Mouse (Mus musculus) liver, embryonic 11.5 days (tissue): ENCODE measurements around the gene Eipr1. TPM values are rescaled to one million over a fixed set of nuclear protein-coding genes. Genes with fewer than 3 reads are reported as not detected.
"Not testable (repeated sequence)": the region's sequence is repeated elsewhere in the genome, so short reads cannot be mapped to it uniquely, and the experiment has no call there.

Experiments
- ATAC-seq: fragments of 200-750 bp; cut with Nextera tagmentation; replicated peaks from 2 replicates; pipeline ENCODE4 v1.8.0; 2017; ENCODE audit warnings: moderate number of reproducible peaks, mild to moderate bottlenecking, moderate TSS enrichment, moderate library complexity; ENCODE audit not compliant: low FRiP score
- DNase-seq: peaks from one replicate; pipeline ENCODE4 v3.0.0-alpha.2; 2017; ENCODE audit warnings: low spot score
- H3K27ac ChIP-seq: fragments of 300-500 bp; sonication (generic); 2 replicates; pipeline ENCODE4 v1.5.1; 2014; ENCODE audit warnings: mild to moderate bottlenecking, low read depth, low read length, control low read depth
- H3K27me3 ChIP-seq: fragments of 300-500 bp; sonication (generic); replicated peaks from 2 replicates; pipeline ENCODE4 v1.6.1; 2014; ENCODE audit warnings: low read length, mixed read lengths; ENCODE audit not compliant: control insufficient read depth, insufficient read depth
- H3K36me3 ChIP-seq: fragments of 300-500 bp; sonication (generic); 2 replicates; pipeline ENCODE4 v1.6.1; 2014; ENCODE audit warnings: mild to moderate bottlenecking, low read length, moderate library complexity, mixed read lengths; ENCODE audit not compliant: control insufficient read depth, insufficient read depth
- H3K4me1 ChIP-seq: fragments of 300-500 bp; sonication (generic); replicated peaks from 2 replicates; pipeline ENCODE4 v1.6.1; 2014; ENCODE audit warnings: low read length, mixed read lengths; ENCODE audit not compliant: control insufficient read depth, insufficient read depth
- H3K4me2 ChIP-seq: fragments of 300-500 bp; sonication (generic); 2 replicates; pipeline ENCODE4 v1.6.1; 2014; ENCODE audit warnings: mild to moderate bottlenecking, control low read depth, moderate library complexity
- H3K4me3 ChIP-seq: fragments of 300-500 bp; sonication (generic); 2 replicates; pipeline ENCODE4 v1.5.1; 2014; ENCODE audit warnings: low read depth, low read length, control low read depth
- H3K9ac ChIP-seq: fragments of 300-500 bp; sonication (generic); 2 replicates; pipeline ENCODE4 v1.6.1; 2014; ENCODE audit warnings: low read depth, low read length, control low read depth
- H3K9me3 ChIP-seq: fragments of 300-500 bp; sonication (generic); 2 replicates; pipeline ENCODE4 v1.6.1; 2016; ENCODE audit warnings: low read length, inconsistent platforms, mixed read lengths; ENCODE audit not compliant: control insufficient read depth
- WGBS: fragments of 180-500 bp; shearing (Covaris S2); extraction: QIAGEN DNeasy Blood & Tissue Kit; methylation state at CpG from one replicate; pipeline ENCODE4 v1.1.7; 2014; 5-methylcytosine and 5-hydroxymethylcytosine counted together
- polyA plus RNA-seq: library from polyadenylated mRNA; unstranded; fragments of >200 nt; fragmentation: Nextera tagmentation; extraction: Ambion mirVana; gene quantifications from 2 replicates; pipeline ENCODE4 v1.2.1, GENCODE M21; 2014

The Eipr1 gene
- polyA plus RNA-seq, 1 experiment from 2014 or later = 39.8 TPM

DNA sequence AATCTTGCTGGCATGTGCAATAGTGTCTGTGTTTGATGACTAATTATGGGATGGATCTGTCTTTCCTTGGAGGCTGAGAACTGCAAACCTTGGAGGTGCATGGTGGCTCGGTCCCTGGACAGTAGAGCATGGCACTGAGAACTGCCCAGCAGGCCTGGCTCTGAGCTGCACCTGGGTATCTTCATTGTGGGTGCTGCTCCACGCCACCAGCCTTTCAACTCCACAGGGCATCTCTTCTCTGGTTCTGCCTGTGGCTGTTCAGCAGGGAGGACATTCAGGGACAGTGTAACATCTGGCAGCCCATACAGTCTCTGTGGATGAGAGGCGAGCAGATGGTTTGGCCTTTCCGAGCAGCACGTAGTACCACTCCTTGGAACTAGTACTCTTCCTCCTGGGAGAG lies 158.2 kb downstream of the Eipr1 start:
- Histone ChIP-seq H3K27ac (no peak overlapping the region), H3K27me3 (no peaks in the 10 kb centered on the region), H3K9me3 (no peaks in the 10 kb centered on the region), H3K4me2 (no peak overlapping the region), H3K9ac (no peak overlapping the region), H3K4me1 (no peaks in the 10 kb centered on the region; the same call in 1 of the 2 replicates), H3K4me3 (no peak overlapping the region), H3K36me3 (no peaks in the 10 kb centered on the region)
- DNase-seq = no peak
- ATAC-seq = no peak
- WGBS = 88% methylated on average over 5 of the region's 5 CpGs

- H3K9me3 ChIP-seq = no peaks in the 10 kb centered on the region
- DNase-seq = no peak
- H3K36me3 ChIP-seq = no peaks in the 10 kb centered on the region
- no peak overlapping the region for H3K4me3 ChIP-seq
- no peak overlapping the region for H3K4me2 ChIP-seq
- H3K27ac ChIP-seq = no peak overlapping the region
- 65% methylated on average over 8 of the region's 8 CpGs for WGBS
- H3K27me3 ChIP-seq = no peaks in the 10 kb centered on the region
- H3K4me1 ChIP-seq = no peaks in the 10 kb centered on the region; the same call in 1 of the 2 replicates
- no peak for ATAC-seq
- H3K9ac ChIP-seq = no peak overlapping the region
Measured at GRCm38 (mm10) chr12:28910568-28910967, 159.0 kb downstream of the Eipr1 start.

DNA sequence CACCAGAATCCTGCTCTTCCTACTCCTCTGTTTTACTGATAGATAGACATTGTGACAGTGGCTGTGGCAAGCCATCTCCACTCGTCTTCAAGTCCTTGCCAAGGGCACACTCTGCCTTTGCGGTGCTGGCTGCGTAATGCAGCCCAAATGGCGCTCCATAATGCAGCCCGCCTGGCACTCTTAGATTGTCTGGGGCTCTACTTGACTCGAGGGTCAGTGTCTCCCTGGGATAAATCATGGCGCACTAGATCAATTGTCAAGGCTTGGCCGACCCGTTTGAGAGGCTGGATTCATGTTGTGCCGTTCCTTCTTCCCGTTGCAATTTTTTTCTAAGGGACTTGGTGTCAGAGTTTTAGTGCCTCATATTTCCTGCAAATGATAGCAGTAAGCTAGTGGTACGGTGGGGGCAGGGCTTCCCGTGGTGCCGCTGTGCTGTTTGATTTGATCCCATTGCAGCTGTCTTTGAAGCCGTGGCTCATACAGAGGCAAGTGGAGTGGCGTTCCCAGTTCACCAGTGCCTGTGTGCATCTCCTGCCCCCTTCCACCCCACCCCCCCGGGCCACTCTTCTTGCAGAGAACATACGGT lies 160.8 kb downstream of the Eipr1 start:
- H3K36me3 ChIP-seq = no peaks in the 10 kb centered on the region
- H3K27me3 ChIP-seq = no peaks in the 10 kb centered on the region
- 74% methylated on average over 18 of the region's 18 CpGs for WGBS
- no peaks in the 10 kb centered on the region for H3K9me3 ChIP-seq
- H3K9ac ChIP-seq = no peak overlapping the region
- H3K4me1 ChIP-seq = no peaks in the 10 kb centered on the region; the same call in 1 of the 2 replicates
- DNase-seq (no peak), ATAC-seq (no peak)
- H3K4me2 ChIP-seq = no peak overlapping the region
- no peak overlapping the region for H3K4me3 ChIP-seq
- H3K27ac ChIP-seq = no peak overlapping the region

GRCm38 (mm10) chr12:28913099-28913498 lies 161.5 kb downstream of the Eipr1 start:
- no peak for DNase-seq
- Histone ChIP-seq H3K9me3 (no peaks in the 10 kb centered on the region), H3K4me2 (no peak overlapping the region), H3K27me3 (no peaks in the 10 kb centered on the region), H3K36me3 (no peaks in the 10 kb centered on the region), H3K9ac (no peak overlapping the region), H3K27ac (no peak overlapping the region), H3K4me3 (no peak overlapping the region), H3K4me1 (no peaks in the 10 kb centered on the region; the same call in 1 of the 2 replicates)
- WGBS = 62% methylated on average over 3 of the region's 3 CpGs
- ATAC-seq = no peak

GRCm38 (mm10) chr12:28914056-28914455 lies 162.5 kb downstream of the Eipr1 start:
- not testable (repeated sequence) for ATAC-seq
- WGBS = 92% methylated on average over 1 of the region's 1 CpGs

More at GRCm38 (mm10) chr12:28914056-28914455, 162.5 kb downstream of the Eipr1 start:
- H3K27me3 ChIP-seq, H3K36me3 ChIP-seq, H3K9me3 ChIP-seq, H3K4me2 ChIP-seq, H3K27ac ChIP-seq, H3K4me3 ChIP-seq, H3K9ac ChIP-seq, H3K4me1 ChIP-seq, DNase-seq: not testable (repeated sequence)

Other genes with a start within 250 kb of the Eipr1 start
- gene Dcdc2c, start 199.4 kb upstream of the Eipr1 start, polyA plus RNA-seq = not detected in 2 replicates
- 0.13 TPM in 1 of 2 replicates, not detected in the other for gene Allc, start 169.3 kb upstream of the Eipr1 start, polyA plus RNA-seq
- 24.2 and 24.3 TPM in 2 replicates for gene Colec11, start 128.4 kb upstream of the Eipr1 start, polyA plus RNA-seq
- gene Rps7, start 115.8 kb upstream of the Eipr1 start, polyA plus RNA-seq = 1,023 and 1,028 TPM in 2 replicates
- 28.7 and 30.8 TPM in 2 replicates for gene Rnaseh1, start 102.2 kb upstream of the Eipr1 start, polyA plus RNA-seq
- gene Adi1, start 76.6 kb upstream of the Eipr1 start, polyA plus RNA-seq = 80.0 and 91.4 TPM in 2 replicates
- gene Trappc12, start 1.3 kb upstream of the Eipr1 start, polyA plus RNA-seq = 43.2 and 44.2 TPM in 2 replicates